Mouse (Mus musculus) megakaryocyte, embryonic 14.5 days (primary cell): ENCODE results near the gene Fggy. TPM values are rescaled to one million over a fixed set of nuclear protein-coding genes. Genes with fewer than 3 reads are reported as not detected.

Experiments used
- H3K27me3 ChIP-seq: replicated peaks from 2 replicates; pipeline ENCODE3; 2012; ENCODE audit warnings: inconsistent platforms
- H3K36me3 ChIP-seq: replicated peaks from 2 replicates; pipeline ENCODE3; 2012; ENCODE audit warnings: low read length, inconsistent platforms, mixed read lengths
- H3K4me1 ChIP-seq: 2 replicates; pipeline ENCODE4 v1.6.1; 2012; ENCODE audit warnings: inconsistent platforms
- H3K4me3 ChIP-seq: replicated peaks from 2 replicates; pipeline ENCODE3; 2012; ENCODE audit warnings: moderate library complexity, mild to moderate bottlenecking, inconsistent platforms
- H3K9me3 ChIP-seq: 2 replicates; pipeline ENCODE4 v1.6.1; 2012; ENCODE audit warnings: inconsistent platforms
- FLI1 ChIP-seq: IDR thresholded peaks from 2 replicates; pipeline ENCODE4 v1.6.1; 2012; ENCODE audit warnings: low read length, inconsistent platforms, mixed read lengths
- GATA1 ChIP-seq: IDR thresholded peaks from 3 replicates; pipeline ENCODE4 v1.6.1; 2012; ENCODE audit warnings: mixed read lengths, low read length, inconsistent platforms, borderline replicate concordance
- polyA plus RNA-seq: library from polyadenylated mRNA; stranded (reverse); fragments of >175 nt; gene quantifications from 2 replicates; pipeline ENCODE4 v1.2.3, GENCODE M21; 2012; ENCODE audit warnings: low replicate concordance; ENCODE audit not compliant: insufficient read depth

The Fggy gene
- polyA plus RNA-seq, 1 experiment = 0.96 TPM

DNA sequence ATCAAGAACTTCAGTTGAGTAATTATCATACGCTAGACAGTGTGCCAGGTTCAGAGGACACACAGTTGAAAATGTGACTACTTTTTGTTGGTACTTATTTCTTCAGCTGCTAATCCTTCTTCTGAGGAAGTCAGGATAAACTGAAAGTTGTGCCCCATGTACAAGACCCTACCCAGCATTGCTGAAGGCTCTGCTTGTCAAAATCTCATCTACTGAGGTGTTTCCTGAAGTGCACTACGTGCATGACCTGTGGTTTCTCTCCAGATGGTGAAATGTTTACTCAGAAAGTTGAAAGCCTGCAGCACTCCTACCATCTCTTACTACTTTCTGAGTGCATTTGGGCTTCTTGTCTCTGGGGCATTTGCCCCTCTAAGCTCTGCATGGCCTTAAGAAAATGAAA is 208.1 kb downstream of the Fggy start:
- Histone ChIP-seq H3K9me3 (no peaks in the 10 kb centered on the region), H3K4me1 (0 out of 2 replicates have a peak, but pooled peaks cover 7% of the 10 kb centered on the region), H3K27me3 (peaks cover 1% of the 10 kb centered on the region), H3K4me3 (no peak overlapping the region), H3K36me3 (no peaks in the 10 kb centered on the region)
- TF ChIP-seq GATA1 (no peak), FLI1 (no peak)

DNA sequence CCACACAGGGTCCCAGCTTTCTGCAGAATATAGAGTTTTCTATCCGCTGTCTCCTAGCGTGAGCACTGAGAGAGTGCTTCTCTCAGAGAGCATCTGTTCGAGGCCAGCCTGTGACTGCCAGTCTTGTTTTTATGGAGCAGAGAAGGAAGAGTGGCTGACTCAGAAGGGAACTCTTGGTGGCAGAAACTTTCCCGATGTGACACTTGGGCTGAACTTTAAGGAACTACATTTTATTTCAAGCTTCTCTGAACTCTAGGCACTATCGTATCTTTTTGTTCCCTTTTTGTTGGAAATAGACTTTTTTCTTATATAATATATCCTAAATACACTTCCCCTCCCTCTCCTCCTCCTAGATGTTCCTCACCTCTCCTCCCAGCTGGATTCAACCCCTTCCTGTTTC is 213.2 kb downstream of the Fggy start:
- peaks cover 11% of the 10 kb centered on the region for H3K4me1 ChIP-seq
- H3K9me3 ChIP-seq = no peaks in the 10 kb centered on the region
- no peak for TF ChIP-seq FLI1
- no peak for TF ChIP-seq GATA1
- peaks cover 1% of the 10 kb centered on the region for H3K27me3 ChIP-seq
- no peak overlapping the region for H3K4me3 ChIP-seq
- H3K36me3 ChIP-seq = no peaks in the 10 kb centered on the region

DNA sequence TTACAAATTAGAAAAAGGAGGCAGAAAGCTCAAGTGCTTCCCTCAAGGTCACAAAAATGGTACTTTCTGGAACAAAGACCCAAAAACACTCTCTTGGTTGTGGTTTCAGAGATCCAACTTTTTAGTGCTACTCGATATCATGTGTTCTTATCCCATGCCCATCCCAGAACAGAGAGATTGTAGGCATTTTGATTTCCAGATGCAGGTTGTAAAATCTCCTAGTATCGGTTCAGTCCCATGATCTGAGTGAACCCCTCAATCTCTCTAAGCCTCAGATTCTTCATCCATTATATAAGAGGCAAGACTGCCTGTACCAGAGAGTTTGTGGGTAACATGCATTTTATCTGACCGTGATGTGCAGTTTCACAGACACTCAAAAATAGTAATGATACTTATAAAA is 214.2 kb downstream of the Fggy start:
- H3K9me3 ChIP-seq = no peaks in the 10 kb centered on the region
- H3K4me1 ChIP-seq = peaks cover 14% of the 10 kb centered on the region
- H3K4me3 ChIP-seq = no peak overlapping the region
- peaks cover 1% of the 10 kb centered on the region for H3K27me3 ChIP-seq
- no peaks in the 10 kb centered on the region for H3K36me3 ChIP-seq
- no peak for TF ChIP-seq GATA1
- no peak for TF ChIP-seq FLI1

DNA sequence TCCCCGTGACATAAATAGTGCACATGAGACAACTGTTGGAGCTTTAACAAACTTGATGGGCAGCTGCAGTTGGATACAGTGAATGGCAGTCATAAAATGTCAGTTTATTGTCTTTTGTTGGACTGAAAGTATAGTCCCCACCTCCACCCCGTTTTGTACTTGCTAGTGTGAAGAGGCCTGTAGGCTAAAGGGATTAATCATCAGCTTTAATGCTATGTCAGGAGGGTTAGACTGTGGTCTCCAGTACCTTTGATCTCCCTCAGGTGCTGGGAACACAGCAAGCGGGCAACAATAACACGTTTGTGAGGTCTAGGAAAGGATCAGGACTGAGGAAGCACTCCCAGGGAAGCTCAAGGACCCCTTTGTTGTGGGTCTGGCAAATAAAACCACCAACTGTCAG is 214.6 kb downstream of the Fggy start:
- H3K27me3 ChIP-seq = peaks cover 1% of the 10 kb centered on the region
- no peaks in the 10 kb centered on the region for H3K36me3 ChIP-seq
- H3K4me3 ChIP-seq = no peak overlapping the region
- TF ChIP-seq FLI1 (no peak), GATA1 (no peak)
- no peaks in the 10 kb centered on the region for H3K9me3 ChIP-seq
- peaks cover 14% of the 10 kb centered on the region for H3K4me1 ChIP-seq

DNA sequence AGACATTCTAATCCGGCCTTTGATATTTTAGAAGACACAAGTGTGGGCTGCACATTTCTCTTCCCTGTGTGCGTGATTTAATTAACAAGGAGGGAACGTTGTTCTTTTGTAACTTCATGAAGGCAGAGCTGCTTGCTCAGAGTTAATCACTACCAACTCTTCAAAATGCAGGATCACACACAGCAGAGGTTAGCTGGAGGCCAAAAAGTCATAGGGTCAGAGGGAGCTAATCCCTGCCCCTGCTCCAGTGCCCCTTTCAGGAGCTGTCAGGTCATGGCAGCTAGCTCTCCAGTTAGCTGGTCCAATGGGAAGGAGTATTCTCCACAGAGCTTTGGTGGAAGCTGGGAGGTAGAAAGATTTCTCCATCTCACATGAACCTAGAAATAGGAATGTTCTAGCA is 215.4 kb downstream of the Fggy start:
- peaks cover 18% of the 10 kb centered on the region for H3K4me1 ChIP-seq
- no peaks in the 10 kb centered on the region for H3K36me3 ChIP-seq
- H3K4me3 ChIP-seq = no peak overlapping the region
- TF ChIP-seq GATA1 (no peak), FLI1 (no peak)
- H3K27me3 ChIP-seq = no peaks in the 10 kb centered on the region
- no peaks in the 10 kb centered on the region for H3K9me3 ChIP-seq

DNA sequence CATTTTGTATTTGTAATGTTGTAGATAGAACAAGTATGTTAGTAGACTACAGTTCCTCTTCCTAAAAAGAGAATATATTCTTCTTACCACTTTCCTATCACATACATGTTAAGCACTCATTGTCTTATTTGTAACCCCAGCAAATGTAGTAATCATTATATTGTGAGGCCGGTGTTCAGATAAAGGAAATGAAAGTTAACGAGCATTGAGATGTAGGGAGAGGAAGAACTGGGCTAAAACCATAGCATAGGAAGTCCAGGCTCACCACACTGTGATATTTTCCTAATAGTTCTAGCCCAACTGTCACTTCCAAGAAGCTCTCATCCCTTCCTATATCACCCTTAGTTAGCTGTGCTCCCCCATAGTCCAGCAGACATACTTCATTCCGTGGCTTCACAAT is 218.3 kb downstream of the Fggy start:
- H3K27me3 ChIP-seq = no peaks in the 10 kb centered on the region
- H3K4me3 ChIP-seq = no peak overlapping the region
- H3K36me3 ChIP-seq = no peaks in the 10 kb centered on the region
- TF ChIP-seq GATA1 (no peak), FLI1 (no peak)
- peaks cover 27% of the 10 kb centered on the region for H3K4me1 ChIP-seq
- H3K9me3 ChIP-seq = no peaks in the 10 kb centered on the region

DNA sequence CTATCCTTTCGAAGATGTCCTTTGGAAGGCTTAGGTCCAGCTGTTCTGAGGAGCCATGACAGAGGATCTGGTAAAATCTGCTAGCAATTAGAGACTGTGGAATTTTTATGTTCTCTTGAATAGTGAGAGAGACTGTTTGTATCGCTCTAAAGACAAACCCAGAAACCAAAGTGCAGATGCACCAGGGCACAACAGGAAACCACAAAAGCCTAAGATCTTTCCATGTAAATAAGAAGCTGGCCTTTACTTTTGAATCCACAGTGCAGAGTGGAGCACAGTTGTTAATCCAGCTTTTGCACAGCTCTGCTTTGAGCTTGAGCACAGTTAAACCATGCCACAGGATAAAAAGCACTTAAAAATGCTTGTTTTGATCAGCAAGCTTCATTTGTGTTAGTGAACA is 220.5 kb downstream of the Fggy start:
- no peaks in the 10 kb centered on the region for H3K36me3 ChIP-seq

DNA sequence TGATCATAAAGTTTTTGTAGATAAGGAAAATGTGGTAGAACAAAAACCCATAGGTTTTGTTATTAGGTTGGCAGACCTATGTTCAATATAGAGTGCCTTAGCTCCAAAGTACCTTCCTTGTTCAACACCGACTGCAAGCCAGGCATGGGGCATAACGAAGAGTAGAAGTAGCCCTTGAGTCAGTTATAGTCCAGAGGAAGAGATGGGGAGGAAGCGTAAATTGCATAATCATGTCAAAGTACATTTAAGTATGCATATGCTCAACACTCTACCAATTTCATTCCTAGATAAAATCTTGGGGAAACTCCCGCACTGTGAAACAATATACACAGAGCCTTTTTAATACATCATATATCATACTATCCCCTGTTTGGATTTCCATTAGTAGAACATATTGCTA is 221.2 kb downstream of the Fggy start:
- TF ChIP-seq FLI1 = no peak
- no peak for TF ChIP-seq GATA1
- Histone ChIP-seq H3K27me3 (no peaks in the 10 kb centered on the region), H3K9me3 (no peaks in the 10 kb centered on the region), H3K4me1 (peaks cover 31% of the 10 kb centered on the region), H3K4me3 (no peak overlapping the region), H3K36me3 (no peaks in the 10 kb centered on the region)

More for the DNA sequence above, 220.5 kb downstream of the Fggy start:
- Histone ChIP-seq H3K4me3 (no peak overlapping the region), H3K9me3 (no peaks in the 10 kb centered on the region), H3K27me3 (no peaks in the 10 kb centered on the region), H3K4me1 (peaks cover 27% of the 10 kb centered on the region)
- no peak for TF ChIP-seq FLI1
- no peak for TF ChIP-seq GATA1

DNA sequence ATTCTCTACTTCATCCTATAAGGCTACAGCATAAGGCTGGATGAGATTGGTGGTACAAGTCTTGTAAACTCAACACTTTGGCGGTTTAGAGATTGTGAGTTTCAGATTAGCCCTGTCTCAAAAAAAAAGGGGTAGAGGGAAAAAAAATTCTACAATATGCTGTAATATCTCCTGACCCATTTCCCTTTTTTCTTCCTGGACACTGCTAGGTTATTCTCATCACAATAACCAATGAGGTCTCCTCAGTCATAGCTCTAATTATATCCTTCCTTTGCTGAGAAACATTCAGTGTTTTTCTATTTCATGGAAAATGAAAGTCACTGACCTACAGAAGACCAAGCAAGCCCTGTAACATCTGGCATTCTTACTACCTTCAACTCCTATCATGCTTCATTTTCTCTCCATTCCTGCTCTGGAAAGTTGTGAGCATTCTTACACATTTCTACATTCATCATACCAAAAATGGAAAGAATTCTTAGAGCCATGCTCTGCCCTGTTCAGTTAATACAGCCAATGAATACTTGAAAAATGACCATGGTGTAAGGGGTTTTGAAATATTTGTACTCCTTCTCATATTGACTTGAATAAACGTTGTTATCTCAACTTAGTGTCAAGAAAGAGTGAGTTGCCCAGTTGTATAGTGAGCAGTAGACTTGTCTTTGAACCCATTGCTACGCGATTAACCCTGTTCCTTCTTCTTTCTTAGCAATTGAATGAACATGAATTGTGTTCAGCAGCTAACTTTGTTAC is 227.0 kb downstream of the Fggy start:
- Histone ChIP-seq H3K4me3 (no peak overlapping the region), H3K27me3 (no peaks in the 10 kb centered on the region), H3K36me3 (no peaks in the 10 kb centered on the region), H3K4me1 (peaks cover 47% of the 10 kb centered on the region), H3K9me3 (no peaks in the 10 kb centered on the region)
- TF ChIP-seq GATA1 (no peak), FLI1 (no peak)

DNA sequence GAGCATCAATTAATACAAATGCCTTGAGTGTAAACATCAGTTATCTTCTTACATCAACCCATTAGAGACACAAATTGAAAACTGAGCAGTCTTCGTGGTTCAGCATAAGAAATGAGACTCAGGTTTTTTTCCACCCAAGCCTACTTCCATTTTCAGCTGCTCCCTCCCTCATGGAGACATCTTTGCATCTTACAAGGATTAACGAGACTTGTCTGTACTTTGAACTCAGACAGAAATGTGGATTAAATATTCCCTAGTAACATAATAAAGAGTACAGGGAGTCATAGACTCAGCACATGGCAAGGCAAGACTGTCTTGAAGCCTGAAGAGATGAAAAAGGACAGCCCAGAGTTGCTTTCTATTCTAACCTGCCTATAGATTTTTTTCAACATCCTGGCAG is 230.3 kb downstream of the Fggy start:
- Histone ChIP-seq H3K36me3 (no peaks in the 10 kb centered on the region), H3K9me3 (no peaks in the 10 kb centered on the region), H3K27me3 (no peaks in the 10 kb centered on the region), H3K4me1 (peaks cover 63% of the 10 kb centered on the region), H3K4me3 (no peak overlapping the region)
- TF ChIP-seq FLI1 = no peak
- TF ChIP-seq GATA1 = no peak
